Mouse (Mus musculus) right cerebral cortex, postnatal 4 days (tissue): ENCODE measurements around the gene Kcnmb3.
"Not testable (repeated sequence)": the region's sequence is repeated elsewhere in the genome, so short reads cannot be mapped to it uniquely, and the experiment has no call there.

Experiments used
- DNase-seq: peaks from one replicate; pipeline ENCODE4 v3.0.0-alpha.2; 2022

Gene Kcnmb3

GRCm38 (mm10) chr3:32494387-32495087 lies 2.5 kb upstream of the Kcnmb3 start:
- DNase-seq = no peak

GRCm38 (mm10) chr3:32490928-32491315 lies 1.1 kb downstream of the Kcnmb3 start:
- DNase-seq = no peak

- no peak for DNase-seq
Observed at GRCm38 (mm10) chr3:32490076-32490927, 1.7 kb downstream of the Kcnmb3 start.

DNA sequence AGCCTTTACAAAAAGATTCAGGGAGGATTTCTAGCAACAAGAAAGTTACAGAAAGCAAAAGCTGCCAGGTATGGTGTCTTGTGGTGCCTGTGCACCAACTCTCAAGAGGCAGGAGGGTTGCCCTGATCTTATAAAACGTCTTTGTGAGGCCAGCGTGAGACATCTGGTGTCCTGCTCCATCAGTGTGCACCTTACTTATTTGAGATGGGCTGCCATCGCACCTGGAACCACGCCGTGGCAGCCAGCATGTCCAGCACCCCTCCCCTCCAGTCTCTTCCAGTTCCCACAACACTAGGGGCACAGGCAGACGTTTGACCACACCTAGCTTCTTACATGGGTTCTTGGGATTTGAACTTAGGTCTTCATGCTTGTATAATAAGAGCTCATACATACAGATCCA lies 3.9 kb downstream of the Kcnmb3 start:
- DNase-seq = no peak

DNA sequence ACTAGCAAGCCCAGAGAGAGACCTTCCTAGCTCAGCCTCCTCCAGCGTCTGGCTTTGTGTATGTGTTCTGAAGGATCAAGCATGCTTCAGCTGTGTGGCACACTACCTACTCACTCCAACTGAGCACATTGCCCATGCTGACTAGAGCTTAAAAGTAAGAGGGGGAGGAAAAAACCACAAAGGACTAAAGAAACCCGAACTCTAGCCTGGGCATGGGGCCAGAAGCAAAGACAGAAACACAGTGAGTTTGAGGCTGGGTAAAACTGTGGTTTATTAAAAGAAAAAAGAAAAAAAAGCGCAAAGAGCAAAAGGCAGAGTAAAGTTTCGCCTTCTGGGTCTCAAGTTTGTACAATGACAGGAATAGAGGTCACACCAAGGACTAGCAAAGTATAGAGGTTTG lies 5.5 kb downstream of the Kcnmb3 start:
- no peak for DNase-seq

GRCm38 (mm10) chr3:32483035-32483434 lies 9.0 kb downstream of the Kcnmb3 start:
- no peak for DNase-seq

DNA sequence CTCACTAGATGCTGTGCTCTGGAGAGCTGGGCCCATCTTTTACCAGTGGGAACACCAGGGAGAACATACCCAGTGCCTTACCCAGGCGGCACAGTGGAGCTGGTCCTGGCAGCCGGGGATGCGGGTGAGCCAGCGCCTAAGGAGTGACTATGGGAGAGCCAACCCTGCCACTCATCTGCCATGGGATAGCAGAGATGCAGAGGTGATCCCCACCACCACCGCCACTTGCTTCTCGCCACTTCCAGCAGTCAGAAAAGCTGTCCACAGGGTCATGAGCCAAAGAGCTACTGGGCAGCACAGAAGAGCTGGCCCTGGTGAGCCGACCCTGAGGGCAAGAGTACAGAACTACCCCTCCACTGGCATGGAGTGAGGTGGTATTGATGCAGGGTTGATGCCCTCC lies 12.1 kb downstream of the Kcnmb3 start:
- DNase-seq = no peak

GRCm38 (mm10) chr3:32473184-32473583 lies 18.8 kb downstream of the Kcnmb3 start:
- DNase-seq = no peak

DNA sequence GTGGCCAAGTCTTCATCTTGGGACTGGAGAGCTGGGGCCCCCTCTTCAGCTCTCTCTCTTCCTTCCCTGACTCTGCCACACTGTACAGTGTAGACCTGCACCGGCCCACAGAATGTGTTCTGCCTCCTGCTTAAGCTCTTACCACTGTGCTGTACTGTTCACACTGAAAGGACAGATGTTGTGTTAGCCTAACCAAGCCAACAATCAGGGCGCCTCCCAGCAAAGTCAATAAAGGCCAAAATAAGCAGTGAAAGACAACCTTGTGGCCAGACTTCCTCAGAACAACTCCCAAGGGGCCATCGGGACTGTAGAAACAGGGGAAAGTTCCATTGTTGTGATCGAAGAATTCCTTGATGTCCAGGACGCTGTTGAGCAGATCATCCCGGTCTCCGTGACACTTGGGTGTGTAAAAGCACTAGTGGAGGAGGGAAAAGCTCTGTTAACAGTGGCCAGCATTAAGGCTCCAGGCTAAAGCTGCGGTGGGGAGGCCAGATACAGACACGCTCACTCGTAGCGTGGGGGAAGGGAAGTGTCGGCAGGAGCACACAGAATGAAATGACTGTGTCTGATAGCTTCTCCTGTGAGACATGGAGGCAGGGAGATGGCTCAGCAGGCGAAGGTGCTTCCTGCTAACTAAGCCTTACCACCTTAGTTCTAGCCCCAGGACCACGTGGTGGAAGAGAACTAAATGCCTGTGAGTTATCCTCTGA lies 19.7 kb downstream of the Kcnmb3 start:
- no peak for DNase-seq

GRCm38 (mm10) chr3:32471098-32471497 lies 20.9 kb downstream of the Kcnmb3 start:
- DNase-seq = no peak

DNA sequence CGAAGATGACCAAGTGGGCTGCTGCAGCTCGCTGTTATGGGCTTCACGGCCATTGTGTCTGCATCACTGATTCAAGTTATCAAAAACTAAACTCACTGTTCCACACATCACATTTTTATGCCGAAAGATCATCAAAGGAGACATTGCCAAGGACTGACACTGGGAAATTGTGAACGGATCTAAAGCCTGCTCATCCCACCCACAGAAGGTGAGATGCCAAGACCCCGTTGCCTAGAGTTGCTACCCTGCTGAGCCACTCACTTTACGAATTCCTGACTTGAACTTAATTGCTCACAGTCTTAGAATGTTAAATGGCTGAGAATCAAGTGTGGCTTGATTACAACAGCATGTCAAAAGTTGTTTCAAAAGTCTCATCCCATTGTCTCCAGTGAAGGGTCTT lies 21.6 kb downstream of the Kcnmb3 start:
- DNase-seq = no peak

DNA sequence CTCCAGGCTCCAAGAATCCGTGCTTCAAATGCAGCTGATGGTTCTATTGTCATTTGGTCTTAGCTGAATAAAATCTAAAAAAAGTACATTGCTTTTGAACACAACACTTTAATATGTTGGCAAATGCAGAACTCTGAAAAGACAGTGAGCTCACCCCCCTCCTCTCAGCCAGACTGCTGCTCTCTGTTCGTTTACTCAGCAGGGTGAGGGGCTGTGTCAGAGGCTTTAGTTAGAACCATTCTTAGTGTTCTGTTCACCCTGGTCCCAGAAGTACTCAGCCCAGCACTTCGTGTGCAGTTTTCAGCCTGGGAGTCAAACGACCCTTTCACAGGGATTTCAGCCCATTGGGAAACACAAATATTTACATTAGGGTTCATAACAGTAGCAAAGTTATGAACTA lies 23.6 kb downstream of the Kcnmb3 start:
- DNase-seq = no peak

DNA sequence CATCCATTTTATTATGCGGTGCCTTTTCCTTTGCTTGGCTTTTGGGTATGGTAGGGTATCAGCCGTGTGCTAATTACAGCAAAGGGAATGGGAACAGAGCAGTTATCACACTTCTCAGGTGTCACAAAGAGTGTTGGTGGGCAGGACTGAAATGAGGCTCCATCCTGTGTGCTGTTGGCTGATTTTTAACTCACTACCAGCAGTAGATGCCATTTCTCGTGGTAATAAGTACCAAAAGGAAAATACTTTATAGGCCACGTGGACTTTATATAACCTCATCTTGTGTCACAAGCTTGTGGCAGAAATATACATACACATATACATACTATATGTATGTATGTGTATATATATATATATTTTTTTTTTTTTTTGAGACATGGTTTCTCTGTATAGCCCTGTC lies 24.7 kb downstream of the Kcnmb3 start:
- DNase-seq = no peak

GRCm38 (mm10) chr3:32459777-32460176 lies 32.3 kb downstream of the Kcnmb3 start:
- peak; percentile 58 for DNase-seq

DNA sequence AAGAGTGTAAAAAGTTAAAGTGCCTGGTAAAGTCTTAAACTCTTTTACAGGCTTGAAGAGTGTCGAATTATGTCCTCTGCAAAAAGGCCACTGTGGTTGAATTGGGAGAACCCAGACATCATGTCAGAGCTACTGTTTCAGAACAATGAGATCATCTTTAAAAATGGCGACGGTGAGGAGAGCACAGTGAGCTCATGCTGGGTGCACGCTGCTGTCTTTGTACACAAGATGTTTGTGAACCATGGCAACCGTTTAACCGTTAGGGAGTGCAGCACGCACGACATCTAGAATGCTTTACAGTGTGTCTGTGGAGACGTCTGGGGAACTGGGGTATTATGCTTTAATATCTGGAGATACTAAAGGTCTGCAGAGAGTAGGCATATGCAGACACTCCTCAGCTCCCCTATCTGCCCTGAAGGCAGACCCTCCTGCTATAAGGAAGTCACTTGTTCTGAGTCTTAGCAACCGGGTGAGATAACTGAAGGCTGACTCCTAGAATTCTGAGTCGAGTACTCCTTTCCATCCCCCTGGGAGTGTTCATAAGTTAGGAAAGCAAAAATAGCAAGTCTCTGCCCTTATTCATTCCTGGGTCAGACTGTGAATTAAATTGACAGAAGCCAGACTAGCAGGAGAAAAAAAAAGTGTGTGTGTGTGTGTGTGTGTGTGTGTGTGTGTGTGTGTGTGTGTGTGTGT lies 37.6 kb downstream of the Kcnmb3 start:
- DNase-seq = no peak

- DNase-seq = no peak
Observed at GRCm38 (mm10) chr3:32441710-32442109, 50.3 kb downstream of the Kcnmb3 start.

- no peak for DNase-seq
Observed at GRCm38 (mm10) chr3:32438716-32439115, 53.3 kb downstream of the Kcnmb3 start.

- DNase-seq = no peak
Observed at GRCm38 (mm10) chr3:32437820-32438219, 54.2 kb downstream of the Kcnmb3 start.

DNA sequence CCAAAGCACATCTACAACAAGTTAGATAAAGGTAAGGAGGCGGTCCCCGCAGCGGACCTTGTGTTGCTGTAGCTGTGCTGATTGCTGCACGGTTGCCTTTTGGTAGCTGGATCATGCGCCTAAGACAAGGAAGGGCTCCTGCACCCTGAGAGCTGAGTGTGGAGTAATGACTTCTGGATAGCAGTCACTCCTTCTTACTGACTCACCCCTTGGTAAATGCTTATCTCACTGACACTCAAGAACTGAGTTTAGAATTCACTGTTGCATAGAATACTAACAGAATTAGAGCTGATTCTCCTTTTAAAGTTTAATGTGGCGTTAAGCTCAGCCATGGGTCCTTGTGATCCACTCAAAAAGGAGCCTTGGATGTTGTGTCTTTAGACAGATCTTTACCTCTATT lies 54.7 kb downstream of the Kcnmb3 start:
- DNase-seq = no peak

- DNase-seq = no peak
Observed at GRCm38 (mm10) chr3:32436101-32436500, 55.9 kb downstream of the Kcnmb3 start.

DNA sequence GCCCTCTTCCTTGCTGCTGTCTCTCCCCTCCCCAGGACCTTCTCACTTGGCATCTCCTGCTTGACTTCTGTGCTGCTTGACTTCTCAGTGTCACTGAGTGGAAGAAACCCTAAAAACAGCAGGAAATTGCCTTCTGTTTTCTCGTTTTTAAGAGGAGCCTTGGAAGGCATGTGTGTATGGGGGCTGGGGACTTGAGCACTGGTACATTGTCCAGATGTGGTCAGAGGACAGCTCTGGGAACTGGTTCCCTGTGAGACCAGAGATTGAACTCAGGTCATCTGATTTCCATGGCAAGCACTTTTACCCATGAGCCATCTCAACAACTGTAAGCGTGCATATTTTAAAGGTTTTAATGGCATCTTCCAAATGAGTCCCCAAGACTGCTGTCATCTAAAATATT lies 58.0 kb downstream of the Kcnmb3 start:
- no peak for DNase-seq

DNA sequence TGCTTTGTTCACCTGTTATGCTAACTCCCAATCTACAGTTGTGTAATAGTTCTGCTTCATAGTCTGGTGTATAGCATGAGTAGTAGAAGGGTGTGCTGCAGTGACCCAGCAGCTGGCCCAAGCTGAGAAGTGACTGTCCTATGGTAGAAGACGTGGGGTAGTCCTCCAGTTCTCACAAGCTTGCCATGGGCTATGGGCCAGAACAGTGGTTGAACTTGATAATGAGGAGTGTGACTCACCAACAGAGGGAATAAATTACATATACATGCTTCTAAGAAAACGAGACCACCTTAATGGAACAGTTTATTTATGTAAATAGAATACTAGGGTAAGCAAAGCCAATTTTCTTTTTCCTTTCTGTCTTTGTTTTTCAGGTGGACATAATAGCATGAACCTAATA lies 61.6 kb downstream of the Kcnmb3 start:
- DNase-seq = no peak

DNA sequence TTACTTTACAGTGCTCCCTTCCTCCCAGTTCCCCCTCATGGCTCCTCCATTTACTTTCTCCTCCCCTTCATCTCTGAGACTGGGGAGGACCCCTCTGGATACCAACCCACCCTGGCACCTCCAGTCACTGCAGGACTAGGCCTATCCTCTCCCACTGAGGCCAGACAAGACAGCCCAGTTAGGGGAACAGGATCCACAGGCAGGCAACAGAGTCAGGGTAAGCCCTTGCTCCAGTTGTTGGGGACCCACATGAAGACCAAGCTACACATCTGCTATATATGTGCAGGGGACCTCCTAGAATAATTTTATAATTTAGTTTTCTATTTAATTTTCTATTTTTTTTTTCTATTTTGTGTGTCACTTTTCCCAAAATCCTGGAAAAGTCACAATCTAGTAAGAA lies 62.7 kb downstream of the Kcnmb3 start:
- not testable (repeated sequence) for DNase-seq
